ENCODE assay signal across 15 mouse cellular contexts in genomic region chr2:32349625-32350255, GRCm38 (mm10). TPM values are rescaled to one million over a fixed set of nuclear protein-coding genes. Genes with fewer than 3 reads are reported as not detected.
A peak's percentile ranks its signal among the peaks of the same experiment; 100 is the strongest.
DNase-seq lines count a peak whose midpoint lies in the region; ATAC-seq lines count a peak whose summit lies in the region.
"Had no signal": no experiment of that assay in that cellular context is flagged by ENCODE, and none has a peak within 500 bp of the region (broad histone marks: within the 10 kb centered on the region; RNA-seq: fewer than 3 reads in every experiment).

No protein-coding gene starts in this region.

- no peak overlapping the region for H3K9ac ChIP-seq in hindbrain, embryonic 14.5 days
- no peak overlapping the region for H3K9ac ChIP-seq in hindbrain, embryonic 16.5 days (ENCODE audit: low read depth, low read length)
- H3K9ac ChIP-seq in embryonic facial prominence, embryonic 12.5 days = 0 out of 2 replicates have a peak overlapping the region, but pooled peaks have one; percentile 5
- H3K9ac ChIP-seq: forebrain, embryonic 15.5 days; liver, embryonic 14.5 days; neural tube, embryonic 12.5 days had no signal

- peaks cover 24% of the 10 kb centered on the region for H3K4me1 ChIP-seq in hindbrain, embryonic 14.5 days (replicated peaks; ENCODE audit: control insufficient read depth, insufficient read depth, low read length)
- peaks cover 21% of the 10 kb centered on the region for H3K4me1 ChIP-seq in hindbrain, embryonic 16.5 days (ENCODE audit: control insufficient read depth, insufficient read depth, low read depth, low read length)
- peaks cover 30% of the 10 kb centered on the region for H3K4me1 ChIP-seq in embryonic facial prominence, embryonic 12.5 days

- peaks cover 27% of the 10 kb centered on the region for H3K36me3 ChIP-seq in hindbrain, embryonic 14.5 days (replicated peaks; ENCODE audit: control insufficient read depth, insufficient read depth)
- peaks cover 6% of the 10 kb centered on the region; the same call in 1 of the 2 replicates for H3K36me3 ChIP-seq in hindbrain, embryonic 16.5 days (ENCODE audit: control insufficient read depth, insufficient read depth, low read length)
- peaks cover 19% of the 10 kb centered on the region; the same call in 1 of the 2 replicates for H3K36me3 ChIP-seq in embryonic facial prominence, embryonic 12.5 days
- H3K36me3 ChIP-seq: forebrain, embryonic 15.5 days; neural tube, embryonic 12.5 days had no signal

- peak overlapping the region; percentile 76; the same call in 1 of the 2 replicates for H3K4me2 ChIP-seq in hindbrain, embryonic 14.5 days (replicated peaks)
- H3K4me2 ChIP-seq in hindbrain, embryonic 16.5 days (ENCODE audit: low read length) = no peak overlapping the region
- H3K4me2 ChIP-seq in embryonic facial prominence, embryonic 12.5 days (replicated peaks) = no peak overlapping the region
- H3K4me2 ChIP-seq: forebrain, embryonic 15.5 days; midbrain, embryonic 11.5 days had no signal

- no peaks in the 10 kb centered on the region for H3K9me3 ChIP-seq in hindbrain, embryonic 14.5 days (ENCODE audit: control insufficient read depth, low read length)
- no peaks in the 10 kb centered on the region for H3K9me3 ChIP-seq in hindbrain, embryonic 16.5 days (ENCODE audit: control insufficient read depth, low read length)
- H3K9me3 ChIP-seq in embryonic facial prominence, embryonic 12.5 days = no peaks in the 10 kb centered on the region
- H3K9me3 ChIP-seq: forebrain, embryonic 15.5 days; neural tube, embryonic 12.5 days had no signal

- no peak overlapping the region for H3K27ac ChIP-seq in hindbrain, embryonic 14.5 days
- no peak overlapping the region for H3K27ac ChIP-seq in hindbrain, embryonic 16.5 days (ENCODE audit: low read depth, low read length)
- no peak overlapping the region for H3K27ac ChIP-seq in embryonic facial prominence, embryonic 12.5 days
- H3K27ac ChIP-seq: forebrain, embryonic 15.5 days; kidney, postnatal 0 days; liver, embryonic 14.5 days; neural tube, embryonic 12.5 days had no signal

- H3K4me3 ChIP-seq in hindbrain, embryonic 14.5 days (replicated peaks; ENCODE audit: low read length) = no peak overlapping the region
- H3K4me3 ChIP-seq in hindbrain, embryonic 16.5 days (ENCODE audit: low read length) = no peak overlapping the region
- no peak overlapping the region for H3K4me3 ChIP-seq in embryonic facial prominence, embryonic 12.5 days
- H3K4me3 ChIP-seq: forebrain, embryonic 15.5 days; neural tube, embryonic 12.5 days had no signal

- no peak for DNase-seq in hindbrain, embryonic 14.5 days (ENCODE audit: low spot score)
- peak; percentile 63 to 72 for DNase-seq in right cerebral cortex, adult 2 months (ENCODE audit: low spot score in 2 of 2)
- no peak for DNase-seq in right cerebral cortex, postnatal 14 days
- DNase-seq in kidney, postnatal 36 days = no peak
- DNase-seq in liver = no peak
- DNase-seq: gastrocnemius, postnatal 25 days; lung, postnatal 14 days had no signal

- WGBS in hindbrain, embryonic 14.5 days = 69% methylated on average over 8 of the region's 8 CpGs
- WGBS in hindbrain, embryonic 16.5 days = 60% methylated on average over 8 of the region's 8 CpGs
- 39% methylated on average over 8 of the region's 8 CpGs for WGBS in embryonic facial prominence, embryonic 12.5 days

- no peak for ATAC-seq in hindbrain, embryonic 14.5 days (ENCODE audit: low FRiP score)
- no peak for ATAC-seq in hindbrain, embryonic 16.5 days
- ATAC-seq in embryonic facial prominence, embryonic 12.5 days (ENCODE audit: insufficient number of reproducible peaks, insufficient read depth, low FRiP score, low TSS enrichment) = no peak
- ATAC-seq: forebrain, embryonic 15.5 days; Patski had no signal

- no peaks in the 10 kb centered on the region for H3K27me3 ChIP-seq in hindbrain, embryonic 14.5 days (ENCODE audit: control insufficient read depth, insufficient read depth, low read length)
- no peaks in the 10 kb centered on the region for H3K27me3 ChIP-seq in hindbrain, embryonic 16.5 days (replicated peaks; ENCODE audit: control insufficient read depth, insufficient read depth, low read length)
- no peaks in the 10 kb centered on the region for H3K27me3 ChIP-seq in embryonic facial prominence, embryonic 12.5 days
- H3K27me3 ChIP-seq: forebrain, embryonic 15.5 days; Patski had no signal

RNA-seq across cellular contexts. Expression of gene Ciz1, which starts 2.4 kb away (rescaled TPM):
- polyA plus RNA-seq in hindbrain, embryonic 14.5 days (2014; fragmentation: Nextera tagmentation; extraction: Ambion mirVana) = 47.5 and 49.1 TPM in 2 replicates
- 41.1 and 57.5 TPM in 2 replicates for polyA plus RNA-seq in hindbrain, embryonic 16.5 days (2015; fragmentation: Nextera tagmentation; extraction: Ambion mirVana)
- 50.6 and 57.8 TPM in 2 replicates for polyA plus RNA-seq in embryonic facial prominence, embryonic 12.5 days (2016; fragmentation: Nextera tagmentation; extraction: Ambion mirVana)

RNA-seq across cellular contexts. Expression of gene Dnm1, which starts 3.4 kb away (rescaled TPM):
- 123 and 132 TPM in 2 replicates for polyA plus RNA-seq in hindbrain, embryonic 14.5 days (2014; fragmentation: Nextera tagmentation; extraction: Ambion mirVana)
- 71.2 and 79.0 TPM in 2 replicates for polyA plus RNA-seq in hindbrain, embryonic 16.5 days (2015; fragmentation: Nextera tagmentation; extraction: Ambion mirVana)
- 45.0 and 47.8 TPM in 2 replicates for polyA plus RNA-seq in embryonic facial prominence, embryonic 12.5 days (2016; fragmentation: Nextera tagmentation; extraction: Ambion mirVana)

RNA-seq across cellular contexts. Expression of gene 1110008P14Rik, which starts 32.0 kb away (rescaled TPM):
- polyA plus RNA-seq in hindbrain, embryonic 14.5 days (2014; fragmentation: Nextera tagmentation; extraction: Ambion mirVana) = 170 and 175 TPM in 2 replicates
- 161 and 196 TPM in 2 replicates for polyA plus RNA-seq in hindbrain, embryonic 16.5 days (2015; fragmentation: Nextera tagmentation; extraction: Ambion mirVana)
- 53.9 and 54.6 TPM in 2 replicates for polyA plus RNA-seq in embryonic facial prominence, embryonic 12.5 days (2016; fragmentation: Nextera tagmentation; extraction: Ambion mirVana)

RNA-seq across cellular contexts. Expression of gene Lcn2, which starts 38.3 kb away (rescaled TPM):
- polyA plus RNA-seq in hindbrain, embryonic 14.5 days (2014; fragmentation: Nextera tagmentation; extraction: Ambion mirVana) = 0.78 and 1.3 TPM in 2 replicates
- 0.76 and 0.93 TPM in 2 replicates for polyA plus RNA-seq in hindbrain, embryonic 16.5 days (2015; fragmentation: Nextera tagmentation; extraction: Ambion mirVana)
- 1.3 and 1.4 TPM in 2 replicates for polyA plus RNA-seq in embryonic facial prominence, embryonic 12.5 days (2016; fragmentation: Nextera tagmentation; extraction: Ambion mirVana)

RNA-seq across cellular contexts. Expression of gene Ptges2, which starts 46.0 kb away (rescaled TPM):
- 58.1 and 58.9 TPM in 2 replicates for polyA plus RNA-seq in hindbrain, embryonic 14.5 days (2014; fragmentation: Nextera tagmentation; extraction: Ambion mirVana)
- 56.4 and 59.8 TPM in 2 replicates for polyA plus RNA-seq in hindbrain, embryonic 16.5 days (2015; fragmentation: Nextera tagmentation; extraction: Ambion mirVana)
- polyA plus RNA-seq in embryonic facial prominence, embryonic 12.5 days (2016; fragmentation: Nextera tagmentation; extraction: Ambion mirVana) = 36.1 and 36.9 TPM in 2 replicates

Comparison
In these comparisons a context has a peak if more than half of its experiments do, and no peak if none do; other contexts are left out.
1. DNase-seq: peak in right cerebral cortex, adult 2 months (2 of 2); none in hindbrain, embryonic 14.5 days (single experiment), right cerebral cortex, postnatal 14 days (single experiment), kidney, postnatal 36 days (0 of 2) and liver (single experiment).